Mouse (Mus musculus) C2C12 (cell line): Measurements from ENCODE around the gene Slc25a20.

Source experiments
- CEBPB ChIP-seq: IDR thresholded peaks from one replicate; pipeline ENCODE4 v1.6.1; 2011; ENCODE audit warnings: low read depth, mild to moderate bottlenecking, control low read depth, moderate library complexity
- CTCF ChIP-seq: IDR thresholded peaks from one replicate; pipeline ENCODE4 v1.5.1; 2011; ENCODE audit not compliant: control insufficient read depth, insufficient read depth, insufficient read length
- FOSL1 ChIP-seq: IDR thresholded peaks from one replicate; pipeline ENCODE4 v1.8.0; 2011; ENCODE audit warnings: mild to moderate bottlenecking, low read length; ENCODE audit not compliant: poor library complexity, insufficient read depth, severe bottlenecking
- MAX ChIP-seq: IDR thresholded peaks from one replicate; pipeline ENCODE4 v1.6.1; 2011; ENCODE audit warnings: mild to moderate bottlenecking, control low read depth
- MYOD1 ChIP-seq: IDR thresholded peaks from one replicate; pipeline ENCODE4 v1.6.1; 2011; ENCODE audit warnings: low read depth; ENCODE audit not compliant: control insufficient read depth, insufficient read length
- MYOG ChIP-seq: IDR thresholded peaks from one replicate; pipeline ENCODE4 v1.6.1; 2011; ENCODE audit not compliant: control insufficient read depth, insufficient read length; ENCODE audit errors: extremely low read depth
- USF1 ChIP-seq: IDR thresholded peaks from one replicate; pipeline ENCODE4 v1.6.1; 2011; ENCODE audit warnings: low read depth, mild to moderate bottlenecking, control low read depth, moderate library complexity

- no peak for TF ChIP-seq MAX
- TF ChIP-seq CEBPB = no peak
- no peak for TF ChIP-seq CTCF
- TF ChIP-seq FOSL1 = no peak
- no peak for TF ChIP-seq USF1
- TF ChIP-seq MYOD1 = no peak
- TF ChIP-seq MYOG = no peak
These were observed 67.2 kb downstream of the Slc25a20 start for GRCm38 (mm10) chr9:108729050-108729449.
